Mouse (Mus musculus) small intestine, adult 2 months (tissue): ENCODE measurements at regions not wholly inside any gene's neighbourhood (a gene's known extent, or its start where the extent isn't known, plus 50 kb on each side); places are given as distances from the start of the nearest gene placed in this dataset.

Experiments used
- CTCF ChIP-seq: fragments of 200-500 bp; IDR thresholded peaks from 2 replicates; pipeline ENCODE4 v1.5.1; 2012; ENCODE audit warnings: low read depth, mild to moderate bottlenecking, control low read depth, inconsistent platforms, low read length, moderate library complexity, mixed read lengths; ENCODE audit not compliant: insufficient replicate concordance, insufficient read length; ENCODE audit errors: extremely low read depth
- POLR2A ChIP-seq: fragments of 200-500 bp; IDR thresholded peaks from 2 replicates; pipeline ENCODE4 v1.6.1; 2012; ENCODE audit warnings: low read depth, mild to moderate bottlenecking, control low read depth, inconsistent platforms, low read length, moderate library complexity

- TF ChIP-seq CTCF (no peak), POLR2A (no peak)
These were observed 326.7 kb upstream of the Chrm3 start for GRCm38 (mm10) chr13:10687379-10687778.
